Mouse (Mus musculus): Measurements from ENCODE around the gene Vwa2. TPM values are rescaled to one million over a fixed set of nuclear protein-coding genes. Genes with fewer than 3 reads are reported as not detected.

Vwa2 gene
- polyA plus RNA-seq (2015; fragmentation: Nextera tagmentation; extraction: Ambion mirVana), result 0.25 and 0.70 TPM in 2 replicates

- H3K27me3 ChIP-seq (ENCODE audit: control insufficient read depth, insufficient read depth, low read length), result peaks cover 66% of the 10 kb centered on the region
- H3K36me3 ChIP-seq (ENCODE audit: control insufficient read depth, insufficient read depth), result no peaks in the 10 kb centered on the region
- ATAC-seq (replicated peaks; ENCODE audit: extremely low read depth, insufficient read depth, low FRiP score), result no peak; the same call in 1 of the 2 replicates
- H3K9ac ChIP-seq (ENCODE audit: low read length), result peak within 1 kb of the TSS; percentile 57
- WGBS, result 3% methylated on average over 70 of the region's 71 CpGs
- H3K4me2 ChIP-seq (ENCODE audit: low read depth, low read length), result peak within 1 kb of the TSS; percentile 96
- H3K27ac ChIP-seq (ENCODE audit: low read length), result no peak within 1 kb of the TSS
- peak within 1 kb of the TSS; percentile 62 for H3K4me3 ChIP-seq (ENCODE audit: low read length)
- H3K4me1 ChIP-seq (ENCODE audit: control insufficient read depth, insufficient read depth, low read length), result peaks cover 11% of the 10 kb centered on the region
- no peaks in the 10 kb centered on the region for H3K9me3 ChIP-seq (replicated peaks; ENCODE audit: control insufficient read depth, low read length)
Observed at GRCm38 (mm10) chr19:56873816-56874600, at the start of gene Vwa2. TSS of gene Vwa2 (plus strand) at chr19:56874249.

GRCm38 (mm10) chr19:56826047-56826631 lies 47.9 kb upstream of the Vwa2 start, which contains the start of gene Tdrd1:
TSS of gene Tdrd1 (plus strand) at chr19:56826209.
- Histone ChIP-seq H3K4me3 (ENCODE audit: low read length) (peak within 1 kb of the TSS; percentile 19), H3K9me3 (replicated peaks; ENCODE audit: control insufficient read depth, low read length) (no peaks in the 10 kb centered on the region), H3K27me3 (ENCODE audit: control insufficient read depth, insufficient read depth, low read length) (peaks cover 4% of the 10 kb centered on the region), H3K36me3 (ENCODE audit: control insufficient read depth, insufficient read depth) (no peaks in the 10 kb centered on the region), H3K4me2 (ENCODE audit: low read depth, low read length) (peak within 1 kb of the TSS; percentile 56), H3K27ac (ENCODE audit: low read length) (no peak within 1 kb of the TSS), H3K4me1 (ENCODE audit: control insufficient read depth, insufficient read depth, low read length) (peaks cover 3% of the 10 kb centered on the region; the same call in 1 of the 2 replicates), H3K9ac (ENCODE audit: low read length) (no peak within 1 kb of the TSS)
- 44% methylated on average over 44 of the region's 44 CpGs for WGBS
- ATAC-seq (replicated peaks; ENCODE audit: extremely low read depth, insufficient read depth, low FRiP score), result no peak

- H3K27me3 ChIP-seq (ENCODE audit: control insufficient read depth, insufficient read depth, low read length), result peaks cover 4% of the 10 kb centered on the region
- no peak overlapping the region for H3K27ac ChIP-seq (ENCODE audit: low read length)
- H3K36me3 ChIP-seq (ENCODE audit: control insufficient read depth, insufficient read depth), result no peaks in the 10 kb centered on the region
- H3K4me1 ChIP-seq (ENCODE audit: control insufficient read depth, insufficient read depth, low read length), result no peaks in the 10 kb centered on the region
- H3K4me2 ChIP-seq (ENCODE audit: low read depth, low read length), result no peak overlapping the region
- ATAC-seq (replicated peaks; ENCODE audit: extremely low read depth, insufficient read depth, low FRiP score), result no peak
- no peak overlapping the region for H3K9ac ChIP-seq (ENCODE audit: low read length)
- H3K9me3 ChIP-seq (replicated peaks; ENCODE audit: control insufficient read depth, low read length), result no peaks in the 10 kb centered on the region
- H3K4me3 ChIP-seq (ENCODE audit: low read length), result no peak overlapping the region
- WGBS, result 80% methylated on average over 11 of the region's 11 CpGs
Observed at GRCm38 (mm10) chr19:56828305-56828704, 45.7 kb upstream of the Vwa2 start.

- H3K9me3 ChIP-seq (replicated peaks; ENCODE audit: control insufficient read depth, low read length), result no peaks in the 10 kb centered on the region
- 88% methylated on average over 9 of the region's 9 CpGs for WGBS
- H3K4me2 ChIP-seq (ENCODE audit: low read depth, low read length), result no peak overlapping the region
- peaks cover 4% of the 10 kb centered on the region for H3K27me3 ChIP-seq (ENCODE audit: control insufficient read depth, insufficient read depth, low read length)
- ATAC-seq (replicated peaks; ENCODE audit: extremely low read depth, insufficient read depth, low FRiP score), result no peak
- no peak overlapping the region for H3K4me3 ChIP-seq (ENCODE audit: low read length)
- H3K9ac ChIP-seq (ENCODE audit: low read length), result no peak overlapping the region
- H3K4me1 ChIP-seq (ENCODE audit: control insufficient read depth, insufficient read depth, low read length), result no peaks in the 10 kb centered on the region
- H3K27ac ChIP-seq (ENCODE audit: low read length), result no peak overlapping the region
- no peaks in the 10 kb centered on the region for H3K36me3 ChIP-seq (ENCODE audit: control insufficient read depth, insufficient read depth)
Observed at GRCm38 (mm10) chr19:56829267-56829666, 44.8 kb upstream of the Vwa2 start.

GRCm38 (mm10) chr19:56830163-56830562 lies 43.9 kb upstream of the Vwa2 start:
- Histone ChIP-seq H3K4me3 (ENCODE audit: low read length) (no peak overlapping the region), H3K9ac (ENCODE audit: low read length) (no peak overlapping the region), H3K36me3 (ENCODE audit: control insufficient read depth, insufficient read depth) (no peaks in the 10 kb centered on the region), H3K27me3 (ENCODE audit: control insufficient read depth, insufficient read depth, low read length) (peaks cover 4% of the 10 kb centered on the region; the same call in 1 of the 2 replicates), H3K9me3 (replicated peaks; ENCODE audit: control insufficient read depth, low read length) (no peaks in the 10 kb centered on the region), H3K4me2 (ENCODE audit: low read depth, low read length) (no peak overlapping the region), H3K4me1 (ENCODE audit: control insufficient read depth, insufficient read depth, low read length) (no peaks in the 10 kb centered on the region), H3K27ac (ENCODE audit: low read length) (no peak overlapping the region)
- 83% methylated on average over 4 of the region's 4 CpGs for WGBS
- no peak for ATAC-seq (replicated peaks; ENCODE audit: extremely low read depth, insufficient read depth, low FRiP score)

GRCm38 (mm10) chr19:56835340-56835739 lies 38.7 kb upstream of the Vwa2 start:
- Histone ChIP-seq H3K36me3 (ENCODE audit: control insufficient read depth, insufficient read depth) (no peaks in the 10 kb centered on the region), H3K27me3 (ENCODE audit: control insufficient read depth, insufficient read depth, low read length) (no peaks in the 10 kb centered on the region), H3K4me3 (ENCODE audit: low read length) (no peak overlapping the region), H3K9me3 (replicated peaks; ENCODE audit: control insufficient read depth, low read length) (no peaks in the 10 kb centered on the region), H3K27ac (ENCODE audit: low read length) (no peak overlapping the region), H3K4me2 (ENCODE audit: low read depth, low read length) (no peak overlapping the region), H3K9ac (ENCODE audit: low read length) (no peak overlapping the region), H3K4me1 (ENCODE audit: control insufficient read depth, insufficient read depth, low read length) (no peaks in the 10 kb centered on the region)
- ATAC-seq (replicated peaks; ENCODE audit: extremely low read depth, insufficient read depth, low FRiP score), result no peak
- WGBS, result 55% methylated on average over 9 of the region's 9 CpGs

- no peak overlapping the region for H3K9ac ChIP-seq (ENCODE audit: low read length)
- WGBS, result 76% methylated on average over 17 of the region's 17 CpGs
- H3K4me2 ChIP-seq (ENCODE audit: low read depth, low read length), result no peak overlapping the region
- no peaks in the 10 kb centered on the region for H3K4me1 ChIP-seq (ENCODE audit: control insufficient read depth, insufficient read depth, low read length)
- ATAC-seq (replicated peaks; ENCODE audit: extremely low read depth, insufficient read depth, low FRiP score), result no peak
- no peak overlapping the region for H3K27ac ChIP-seq (ENCODE audit: low read length)
- no peaks in the 10 kb centered on the region for H3K9me3 ChIP-seq (replicated peaks; ENCODE audit: control insufficient read depth, low read length)
- no peak overlapping the region for H3K4me3 ChIP-seq (ENCODE audit: low read length)
- H3K27me3 ChIP-seq (ENCODE audit: control insufficient read depth, insufficient read depth, low read length), result no peaks in the 10 kb centered on the region
- H3K36me3 ChIP-seq (ENCODE audit: control insufficient read depth, insufficient read depth), result no peaks in the 10 kb centered on the region
Observed at GRCm38 (mm10) chr19:56838942-56839706, 34.9 kb upstream of the Vwa2 start.

- Histone ChIP-seq H3K4me2 (ENCODE audit: low read depth, low read length) (no peak overlapping the region), H3K27ac (ENCODE audit: low read length) (no peak overlapping the region), H3K9ac (ENCODE audit: low read length) (no peak overlapping the region), H3K4me3 (ENCODE audit: low read length) (no peak overlapping the region), H3K4me1 (ENCODE audit: control insufficient read depth, insufficient read depth, low read length) (no peaks in the 10 kb centered on the region), H3K27me3 (ENCODE audit: control insufficient read depth, insufficient read depth, low read length) (no peaks in the 10 kb centered on the region), H3K36me3 (ENCODE audit: control insufficient read depth, insufficient read depth) (no peaks in the 10 kb centered on the region), H3K9me3 (replicated peaks; ENCODE audit: control insufficient read depth, low read length) (peaks cover 4% of the 10 kb centered on the region; the same call in 1 of the 2 replicates)
- ATAC-seq (replicated peaks; ENCODE audit: extremely low read depth, insufficient read depth, low FRiP score), result no peak
- 68% methylated on average over 12 of the region's 12 CpGs for whole genome bisulfite sequencing
Observed at GRCm38 (mm10) chr19:56842974-56843373, 31.1 kb upstream of the Vwa2 start.

Measured in heart, embryonic 16.5 days (tissue).